Mouse (Mus musculus) ES-Bruce4 (cell line): ENCODE data around the gene Pi4k2b. TPM values are rescaled to one million over a fixed set of nuclear protein-coding genes. Genes with fewer than 3 reads are reported as not detected.
"Not testable (repeated sequence)": the region's sequence is repeated elsewhere in the genome, so short reads cannot be mapped to it uniquely, and the experiment has no call there.

Source experiments
- H3K27ac ChIP-seq: 2 replicates; pipeline ENCODE4 v1.5.1; 2012; ENCODE audit warnings: low read length, inconsistent platforms; ENCODE audit not compliant: insufficient read depth
- H3K27me3 ChIP-seq: 2 replicates; pipeline ENCODE4 v1.6.1; 2012; ENCODE audit warnings: mild to moderate bottlenecking, low read length, inconsistent platforms; ENCODE audit not compliant: control insufficient read depth, poor library complexity, insufficient read depth, severe bottlenecking
- H3K36me3 ChIP-seq: 2 replicates; pipeline ENCODE4 v1.6.1; 2012; ENCODE audit warnings: inconsistent platforms, mild to moderate bottlenecking, low read length, moderate library complexity; ENCODE audit not compliant: control insufficient read depth, poor library complexity, insufficient read depth, severe bottlenecking
- H3K4me1 ChIP-seq: one replicate; pipeline ENCODE4 v1.8.1; 2011; ENCODE audit warnings: low read length; ENCODE audit not compliant: control insufficient read depth, insufficient read depth
- H3K4me3 ChIP-seq: 2 replicates; pipeline ENCODE4 v1.5.1; 2011; ENCODE audit warnings: low read depth, mild to moderate bottlenecking, low read length
- H3K9ac ChIP-seq: 2 replicates; pipeline ENCODE4 v1.6.1; 2012; ENCODE audit warnings: low read depth, mild to moderate bottlenecking, inconsistent platforms; ENCODE audit not compliant: poor library complexity, severe bottlenecking
- H3K9me3 ChIP-seq: replicated peaks from 2 replicates; pipeline ENCODE4 v1.6.1; 2012; ENCODE audit warnings: mild to moderate bottlenecking, low read length, inconsistent platforms; ENCODE audit not compliant: control insufficient read depth, poor library complexity, insufficient read depth, severe bottlenecking
- CTCF ChIP-seq: IDR thresholded peaks from one replicate; pipeline ENCODE4 v1.8.1; 2011; ENCODE audit warnings: low read depth, low read length
- EP300 ChIP-seq: IDR thresholded peaks from 2 replicates; pipeline ENCODE4 v1.6.1; 2011; ENCODE audit warnings: low read depth, low read length; ENCODE audit not compliant: insufficient read depth
- POLR2A ChIP-seq: IDR thresholded peaks from one replicate; pipeline ENCODE4 v1.8.1; 2011; ENCODE audit warnings: low read length; ENCODE audit not compliant: insufficient read depth
- polyA plus RNA-seq: library from polyadenylated mRNA; stranded (reverse); fragments of >200 nt; gene quantifications from 2 replicates; pipeline ENCODE4 v1.2.4, GENCODE M21; 2011; ENCODE audit warnings: low read depth; ENCODE audit not compliant: missing spikeins, insufficient read depth, insufficient read length

The Pi4k2b gene
- polyA plus RNA-seq, 1 experiment, result 44.5 TPM

- Histone ChIP-seq H3K4me1 (no peaks in the 10 kb centered on the region), H3K27me3 (no peaks in the 10 kb centered on the region), H3K27ac (no peak overlapping the region), H3K36me3 (no peaks in the 10 kb centered on the region; the same call in 1 of the 2 replicates), H3K9ac (no peak overlapping the region), H3K9me3 (no peaks in the 10 kb centered on the region), H3K4me3 (no peak overlapping the region)
- TF ChIP-seq POLR2A, result no peak
- no peak for TF ChIP-seq CTCF
- TF ChIP-seq EP300, result no peak
These were observed 21.2 kb downstream of the Pi4k2b start for GRCm38 (mm10) chr5:52762586-52762985.

- Histone ChIP-seq H3K27ac (no peak overlapping the region), H3K9me3 (no peaks in the 10 kb centered on the region), H3K36me3 (no peaks in the 10 kb centered on the region), H3K9ac (no peak overlapping the region), H3K27me3 (no peaks in the 10 kb centered on the region), H3K4me1 (no peaks in the 10 kb centered on the region), H3K4me3 (no peak overlapping the region)
- TF ChIP-seq CTCF (no peak), EP300 (no peak), POLR2A (no peak)
These were observed 32.9 kb downstream of the Pi4k2b start for GRCm38 (mm10) chr5:52774267-52774666.

- Histone ChIP-seq H3K4me3 (no peak within 1 kb of the TSS), H3K27ac (no peak within 1 kb of the TSS), H3K9me3 (no peaks in the 10 kb centered on the region), H3K9ac (no peak within 1 kb of the TSS), H3K36me3 (no peaks in the 10 kb centered on the region), H3K4me1 (no peaks in the 10 kb centered on the region), H3K27me3 (no peaks in the 10 kb centered on the region)
- TF ChIP-seq CTCF, result no peak
- no peak for TF ChIP-seq POLR2A
- TF ChIP-seq EP300, result no peak
These were observed 33.9 kb downstream of the Pi4k2b start, which contains the start of gene Zcchc4 for GRCm38 (mm10) chr5:52775237-52775636. Zcchc4 (plus strand) TSS chr5:52775409.

- not testable (repeated sequence) for H3K27ac ChIP-seq, H3K9me3 ChIP-seq, H3K27me3 ChIP-seq, H3K4me1 ChIP-seq, H3K36me3 ChIP-seq, H3K9ac ChIP-seq, H3K4me3 ChIP-seq
These were observed 35.3 kb downstream of the Pi4k2b start for GRCm38 (mm10) chr5:52776466-52777354.

GRCm38 (mm10) chr5:52782523-52783250, 41.3 kb downstream of the Pi4k2b start:
- Histone ChIP-seq H3K4me1 (no peaks in the 10 kb centered on the region), H3K36me3 (peaks cover 3% of the 10 kb centered on the region; the same call in 1 of the 2 replicates), H3K27me3 (no peaks in the 10 kb centered on the region), H3K4me3 (peak overlapping the region; percentile 99), H3K27ac (0 out of 2 replicates have a peak overlapping the region, but pooled peaks have one; percentile 16), H3K9me3 (no peaks in the 10 kb centered on the region), H3K9ac (peak overlapping the region; percentile 87)
- no peak for TF ChIP-seq POLR2A
- TF ChIP-seq CTCF, result peak; percentile 62
- 0 out of 2 replicates have a peak, but pooled peaks have one; percentile 60 for TF ChIP-seq EP300

- H3K27me3 ChIP-seq, result no peaks in the 10 kb centered on the region
- TF ChIP-seq POLR2A (no peak), CTCF (no peak), EP300 (no peak)
- peak overlapping the region; percentile 99 for H3K4me3 ChIP-seq
- H3K27ac ChIP-seq, result 0 out of 2 replicates have a peak overlapping the region, but pooled peaks have one; percentile 16
- H3K9ac ChIP-seq, result peak overlapping the region; percentile 87
- no peaks in the 10 kb centered on the region for H3K9me3 ChIP-seq
- peaks cover 3% of the 10 kb centered on the region; the same call in 1 of the 2 replicates for H3K36me3 ChIP-seq
- no peaks in the 10 kb centered on the region for H3K4me1 ChIP-seq
These were observed 41.9 kb downstream of the Pi4k2b start for GRCm38 (mm10) chr5:52783251-52783620.
